Mouse (Mus musculus) megakaryocyte, adult 5-6 weeks (primary cell): ENCODE measurements around the gene Minar1. TPM values are rescaled to one million over a fixed set of nuclear protein-coding genes. Genes with fewer than 3 reads are reported as not detected.

Source experiments
- total RNA-seq, 2 experiments: library from RNA; stranded (forward) in 1 of 2; stranded (reverse) in 1 of 2; fragments of 153-499, 151-499 nt in 1 of 2; fragments of 221-1000, 200-1000 nt in 1 of 2; gene quantifications; 2 replicates each; pipeline versions ENCODE4 v1.2.3 to v1.2.4; 2015 to 2017

Gene Minar1
- total RNA-seq, 2 experiments from 2014 or later, result not detected

Other genes with a start within 250 kb of the Minar1 start
- gene Tmed3, start 81.9 kb upstream of the Minar1 start, total RNA-seq (2015), result 116 and 130 TPM in 2 replicates
- 114 and 127 TPM in 2 replicates for gene Tmed3, start 81.9 kb upstream of the Minar1 start, total RNA-seq (2017)
- not detected in 2 replicates for gene Ankrd34c, start 115.3 kb upstream of the Minar1 start, total RNA-seq (2015)
- not detected in 2 replicates for gene Ankrd34c, start 115.3 kb upstream of the Minar1 start, total RNA-seq (2017)